Mouse (Mus musculus) MN1 (cell line): ENCODE measurements around the gene Mre11a.

Source experiments
- DNase-seq: peaks from one replicate; pipeline ENCODE4 v3.0.0-alpha.2; 2016; ENCODE audit warnings: low spot score

The Mre11a gene

GRCm38 (mm10) chr9:14824840-14825239 is 40.4 kb downstream of the Mre11a start:
- no peak for DNase-seq

GRCm38 (mm10) chr9:14827875-14828274 is 43.4 kb downstream of the Mre11a start:
- DNase-seq: no peak

- DNase-seq: no peak
Observed at GRCm38 (mm10) chr9:14832046-14832445, 47.6 kb downstream of the Mre11a start.

- no peak for DNase-seq
Observed at GRCm38 (mm10) chr9:14835335-14836075, 51.1 kb downstream of the Mre11a start.

GRCm38 (mm10) chr9:14839527-14839926 is 55.1 kb downstream of the Mre11a start:
- DNase-seq: peak; percentile 65

- DNase-seq: no peak
Observed at GRCm38 (mm10) chr9:14839970-14840369, 55.5 kb downstream of the Mre11a start.

GRCm38 (mm10) chr9:14841878-14842761 is 57.7 kb downstream of the Mre11a start:
- no peak for DNase-seq

GRCm38 (mm10) chr9:14843311-14843857 is 58.9 kb downstream of the Mre11a start:
- DNase-seq: no peak

GRCm38 (mm10) chr9:14843901-14844300 is 59.4 kb downstream of the Mre11a start:
- DNase-seq: no peak

GRCm38 (mm10) chr9:14846428-14846827 is 62.0 kb downstream of the Mre11a start:
- DNase-seq: no peak

GRCm38 (mm10) chr9:14848267-14848935 is 63.9 kb downstream of the Mre11a start:
- DNase-seq: no peak

GRCm38 (mm10) chr9:14854585-14854984 is 70.1 kb downstream of the Mre11a start:
- DNase-seq: no peak

- DNase-seq: no peak
Observed at GRCm38 (mm10) chr9:14856922-14857654, 72.6 kb downstream of the Mre11a start.

- DNase-seq: no peak
Observed at GRCm38 (mm10) chr9:14858170-14858706, 73.8 kb downstream of the Mre11a start.

GRCm38 (mm10) chr9:14858782-14859181 is 74.3 kb downstream of the Mre11a start:
- no peak for DNase-seq

GRCm38 (mm10) chr9:14859868-14860639 is 75.6 kb downstream of the Mre11a start, which contains the start of gene Gpr83:
TSS of gene Gpr83 (plus strand) at chr9:14860210.
- no peak for DNase-seq

GRCm38 (mm10) chr9:14863126-14863525 is 78.7 kb downstream of the Mre11a start:
- no peak for DNase-seq

- no peak for DNase-seq
Observed at GRCm38 (mm10) chr9:14864726-14865125, 80.3 kb downstream of the Mre11a start.

- DNase-seq: no peak
Observed at GRCm38 (mm10) chr9:14866957-14867356, 82.5 kb downstream of the Mre11a start.

- DNase-seq: no peak
Observed at GRCm38 (mm10) chr9:14868326-14868725, 83.9 kb downstream of the Mre11a start.
